Mouse (Mus musculus): Measurements from ENCODE around the gene Abcd2. TPM values are rescaled to one million over a fixed set of nuclear protein-coding genes. Genes with fewer than 3 reads are reported as not detected.

The Abcd2 gene
- polyA plus RNA-seq, 1 experiment, result 0.32 TPM

- no peak for TF ChIP-seq MAX (IDR thresholded peaks at IDR 0.05)
- no peak overlapping the region for H3K4me3 ChIP-seq (ENCODE audit: insufficient read depth, poor library complexity, severe bottlenecking)
- no peak overlapping the region for H3ac ChIP-seq (ENCODE audit: control insufficient read depth, insufficient read length, low read depth)
- no peaks in the 10 kb centered on the region for H3K79me3 ChIP-seq (ENCODE audit: low read depth)
- H3K79me2 ChIP-seq (ENCODE audit: control insufficient read depth, insufficient read depth), result no peaks in the 10 kb centered on the region
- no peaks in the 10 kb centered on the region for H3K27me3 ChIP-seq (ENCODE audit: control insufficient read depth, insufficient read depth, insufficient read length)
- H3K36me3 ChIP-seq (ENCODE audit: control insufficient read depth, insufficient read depth), result no peaks in the 10 kb centered on the region
Observed at GRCm38 (mm10) chr15:91190026-91190425, 1.6 kb downstream of the Abcd2 start.

DNA sequence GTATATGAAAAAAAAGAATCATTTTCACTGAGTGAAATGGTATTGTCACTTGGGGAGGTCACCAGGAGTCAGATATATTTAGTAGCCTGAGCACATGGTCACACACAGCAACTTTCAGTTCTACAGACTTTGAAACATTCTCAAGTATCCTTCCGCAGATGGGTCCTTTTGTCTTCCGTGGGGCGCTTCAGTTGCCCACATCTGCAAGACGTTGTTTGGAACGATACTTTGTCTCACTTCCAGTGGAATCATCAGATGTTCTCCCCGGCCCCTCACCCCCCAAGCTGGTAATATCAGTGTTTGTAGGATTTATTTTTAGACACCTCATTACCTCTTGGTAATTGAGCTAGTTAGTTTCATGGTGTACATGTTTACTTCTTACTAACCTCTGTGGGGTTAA lies 5.2 kb downstream of the Abcd2 start:
- H3K27me3 ChIP-seq (ENCODE audit: control insufficient read depth, insufficient read depth, insufficient read length), result no peaks in the 10 kb centered on the region
- H3ac ChIP-seq (ENCODE audit: control insufficient read depth, insufficient read length, low read depth), result no peak overlapping the region
- no peaks in the 10 kb centered on the region for H3K79me2 ChIP-seq (ENCODE audit: control insufficient read depth, insufficient read depth)
- TF ChIP-seq MYOG (IDR thresholded peaks at IDR 0.05; ENCODE audit: control insufficient read depth, extremely low read depth, insufficient read length) (no peak), CTCF (IDR thresholded peaks at IDR 0.05; ENCODE audit: control insufficient read depth, insufficient read depth, insufficient read length) (no peak), FOSL1 (IDR thresholded peaks at IDR 0.05; ENCODE audit: insufficient read depth, low read length, poor library complexity, severe bottlenecking) (no peak), MAX (IDR thresholded peaks at IDR 0.05) (no peak), CEBPB (IDR thresholded peaks at IDR 0.05; ENCODE audit: low read depth) (no peak), MYOD1 (IDR thresholded peaks at IDR 0.05; ENCODE audit: control insufficient read depth, insufficient read length, low read depth) (no peak), USF1 (IDR thresholded peaks at IDR 0.05; ENCODE audit: low read depth) (no peak)
- H3K36me3 ChIP-seq (ENCODE audit: control insufficient read depth, insufficient read depth), result no peaks in the 10 kb centered on the region
- no peaks in the 10 kb centered on the region for H3K79me3 ChIP-seq (ENCODE audit: low read depth)
- no peak overlapping the region for H3K4me3 ChIP-seq (ENCODE audit: insufficient read depth, poor library complexity, severe bottlenecking)

DNA sequence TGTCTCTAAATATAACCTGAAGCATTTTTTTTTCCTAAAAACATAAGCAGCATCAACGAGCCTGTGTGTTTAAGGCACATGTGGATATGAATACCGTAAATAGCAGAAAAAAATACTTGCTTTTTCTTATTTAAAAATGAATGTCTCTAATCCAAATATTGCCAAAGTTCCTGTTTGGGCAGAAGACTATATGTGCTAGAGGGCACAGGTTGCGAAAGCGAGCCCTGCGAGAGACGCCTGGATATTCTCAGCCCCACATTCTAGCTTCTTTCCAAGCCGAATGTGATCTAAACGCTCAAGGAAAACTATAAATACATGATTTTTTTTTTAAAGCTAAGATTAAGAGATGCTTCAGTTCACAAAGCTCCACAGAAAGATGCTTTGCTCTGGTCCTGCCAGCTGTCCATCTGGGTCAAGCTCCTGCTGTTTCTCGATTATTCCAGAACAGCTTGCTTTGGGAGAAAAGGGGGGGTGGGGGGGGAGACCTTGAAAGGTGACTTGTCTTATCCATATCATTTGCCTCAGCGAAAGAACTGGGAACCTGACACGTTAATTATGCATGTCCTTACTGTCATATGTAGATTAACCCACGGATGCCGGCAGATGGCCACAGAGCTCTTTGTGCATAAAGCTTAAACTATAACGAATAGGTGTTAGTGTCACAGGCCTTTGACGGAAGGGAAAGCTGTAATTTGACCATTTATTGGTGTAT lies 11.5 kb downstream of the Abcd2 start:
- Histone ChIP-seq H3ac (ENCODE audit: control insufficient read depth, insufficient read length, low read depth) (no peak overlapping the region), H3K36me3 (ENCODE audit: control insufficient read depth, insufficient read depth) (no peaks in the 10 kb centered on the region), H3K79me2 (ENCODE audit: control insufficient read depth, insufficient read depth) (no peaks in the 10 kb centered on the region), H3K79me3 (ENCODE audit: low read depth) (no peaks in the 10 kb centered on the region), H3K4me3 (ENCODE audit: insufficient read depth, poor library complexity, severe bottlenecking) (no peak overlapping the region), H3K27me3 (ENCODE audit: control insufficient read depth, insufficient read depth, insufficient read length) (no peaks in the 10 kb centered on the region)
- no peak for TF ChIP-seq MYOG (IDR thresholded peaks at IDR 0.05; ENCODE audit: control insufficient read depth, extremely low read depth, insufficient read length)
- TF ChIP-seq FOSL1 (IDR thresholded peaks at IDR 0.05; ENCODE audit: insufficient read depth, low read length, poor library complexity, severe bottlenecking), result no peak
- TF ChIP-seq USF1 (IDR thresholded peaks at IDR 0.05; ENCODE audit: low read depth), result no peak
- TF ChIP-seq CEBPB (IDR thresholded peaks at IDR 0.05; ENCODE audit: low read depth), result no peak
- TF ChIP-seq CTCF (IDR thresholded peaks at IDR 0.05; ENCODE audit: control insufficient read depth, insufficient read depth, insufficient read length), result no peak
- TF ChIP-seq MAX (IDR thresholded peaks at IDR 0.05), result no peak
- no peak for TF ChIP-seq MYOD1 (IDR thresholded peaks at IDR 0.05; ENCODE audit: control insufficient read depth, insufficient read length, low read depth)

DNA sequence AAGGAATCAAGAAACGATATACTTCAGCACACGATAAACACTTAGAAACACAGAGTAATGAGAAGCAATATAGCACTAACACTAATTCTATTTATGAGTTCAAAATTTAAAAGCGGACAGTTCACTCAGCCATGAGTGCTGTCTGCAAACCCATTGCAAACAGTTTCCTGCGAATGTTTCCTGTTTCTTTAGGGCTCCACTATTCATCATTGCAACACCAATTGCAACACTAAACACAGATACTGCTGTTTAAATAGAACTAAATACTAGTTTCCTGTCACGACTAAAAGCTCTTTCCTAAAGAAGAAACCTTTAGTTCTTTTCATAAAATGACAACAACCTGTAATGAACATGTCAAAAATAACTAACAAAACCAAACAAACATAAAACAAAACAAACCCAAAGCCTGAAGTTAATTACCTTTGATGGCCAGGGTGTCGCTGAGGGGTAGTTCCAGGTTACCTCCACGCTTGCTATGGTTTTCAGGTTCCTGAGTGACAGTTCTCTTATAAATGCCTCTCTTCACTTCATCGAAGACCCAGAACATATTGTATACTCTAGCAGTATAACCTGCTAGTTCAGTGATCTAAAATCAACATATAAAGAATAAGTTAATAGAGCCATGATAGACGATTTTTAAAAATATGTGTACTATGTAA lies 12.8 kb downstream of the Abcd2 start:
- Histone ChIP-seq H3ac (ENCODE audit: control insufficient read depth, insufficient read length, low read depth) (no peak overlapping the region), H3K27me3 (ENCODE audit: control insufficient read depth, insufficient read depth, insufficient read length) (no peaks in the 10 kb centered on the region), H3K79me3 (ENCODE audit: low read depth) (no peaks in the 10 kb centered on the region), H3K36me3 (ENCODE audit: control insufficient read depth, insufficient read depth) (no peaks in the 10 kb centered on the region), H3K79me2 (ENCODE audit: control insufficient read depth, insufficient read depth) (no peaks in the 10 kb centered on the region), H3K4me3 (ENCODE audit: insufficient read depth, poor library complexity, severe bottlenecking) (no peak overlapping the region)
- no peak for TF ChIP-seq MYOD1 (IDR thresholded peaks at IDR 0.05; ENCODE audit: control insufficient read depth, insufficient read length, low read depth)
- no peak for TF ChIP-seq USF1 (IDR thresholded peaks at IDR 0.05; ENCODE audit: low read depth)
- TF ChIP-seq CTCF (IDR thresholded peaks at IDR 0.05; ENCODE audit: control insufficient read depth, insufficient read depth, insufficient read length), result no peak
- TF ChIP-seq FOSL1 (IDR thresholded peaks at IDR 0.05; ENCODE audit: insufficient read depth, low read length, poor library complexity, severe bottlenecking), result no peak
- no peak for TF ChIP-seq MAX (IDR thresholded peaks at IDR 0.05)
- TF ChIP-seq MYOG (IDR thresholded peaks at IDR 0.05; ENCODE audit: control insufficient read depth, extremely low read depth, insufficient read length), result no peak

- TF ChIP-seq FOSL1 (IDR thresholded peaks at IDR 0.05; ENCODE audit: insufficient read depth, low read length, poor library complexity, severe bottlenecking), result no peak
- no peak for TF ChIP-seq MAX (IDR thresholded peaks at IDR 0.05)
- TF ChIP-seq CEBPB (IDR thresholded peaks at IDR 0.05; ENCODE audit: low read depth), result no peak
- no peak for TF ChIP-seq CTCF (IDR thresholded peaks at IDR 0.05; ENCODE audit: control insufficient read depth, insufficient read depth, insufficient read length)
- TF ChIP-seq MYOG (IDR thresholded peaks at IDR 0.05; ENCODE audit: control insufficient read depth, extremely low read depth, insufficient read length), result no peak
- TF ChIP-seq USF1 (IDR thresholded peaks at IDR 0.05; ENCODE audit: low read depth), result no peak
- TF ChIP-seq MYOD1 (IDR thresholded peaks at IDR 0.05; ENCODE audit: control insufficient read depth, insufficient read length, low read depth), result no peak
- H3K36me3 ChIP-seq (ENCODE audit: control insufficient read depth, insufficient read depth), result no peaks in the 10 kb centered on the region
- H3K79me2 ChIP-seq (ENCODE audit: control insufficient read depth, insufficient read depth), result no peaks in the 10 kb centered on the region
- H3K79me3 ChIP-seq (ENCODE audit: low read depth), result no peaks in the 10 kb centered on the region
- no peak overlapping the region for H3K4me3 ChIP-seq (ENCODE audit: insufficient read depth, poor library complexity, severe bottlenecking)
- no peaks in the 10 kb centered on the region for H3K27me3 ChIP-seq (ENCODE audit: control insufficient read depth, insufficient read depth, insufficient read length)
- no peak overlapping the region for H3ac ChIP-seq (ENCODE audit: control insufficient read depth, insufficient read length, low read depth)
Observed at GRCm38 (mm10) chr15:91172193-91172592, 19.4 kb downstream of the Abcd2 start.

DNA sequence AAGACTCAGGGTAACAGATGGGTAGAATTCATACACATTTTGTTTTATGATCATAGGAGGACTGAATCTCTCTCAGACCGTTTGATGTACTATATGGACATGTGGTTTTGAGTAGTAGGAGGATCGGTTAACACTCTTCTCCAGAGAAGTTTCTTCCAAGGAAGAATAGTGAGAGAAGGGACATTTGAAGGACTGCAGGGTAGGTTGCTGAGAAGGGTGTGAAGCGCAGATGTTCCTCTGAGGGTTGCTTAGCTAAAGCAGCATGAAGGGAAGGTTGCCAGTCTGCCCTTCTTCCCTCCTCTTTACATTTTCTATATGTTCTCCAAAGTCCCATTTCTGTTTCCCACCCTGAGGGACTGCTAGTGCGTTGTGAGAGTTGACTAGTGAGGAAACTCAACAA lies 20.3 kb downstream of the Abcd2 start:
- Histone ChIP-seq H3K79me2 (ENCODE audit: control insufficient read depth, insufficient read depth) (no peaks in the 10 kb centered on the region), H3K27me3 (ENCODE audit: control insufficient read depth, insufficient read depth, insufficient read length) (no peaks in the 10 kb centered on the region), H3ac (ENCODE audit: control insufficient read depth, insufficient read length, low read depth) (no peak overlapping the region), H3K79me3 (ENCODE audit: low read depth) (no peaks in the 10 kb centered on the region), H3K36me3 (ENCODE audit: control insufficient read depth, insufficient read depth) (no peaks in the 10 kb centered on the region), H3K4me3 (ENCODE audit: insufficient read depth, poor library complexity, severe bottlenecking) (no peak overlapping the region)
- no peak for TF ChIP-seq MYOG (IDR thresholded peaks at IDR 0.05; ENCODE audit: control insufficient read depth, extremely low read depth, insufficient read length)
- no peak for TF ChIP-seq MAX (IDR thresholded peaks at IDR 0.05)
- TF ChIP-seq FOSL1 (IDR thresholded peaks at IDR 0.05; ENCODE audit: insufficient read depth, low read length, poor library complexity, severe bottlenecking), result no peak
- TF ChIP-seq MYOD1 (IDR thresholded peaks at IDR 0.05; ENCODE audit: control insufficient read depth, insufficient read length, low read depth), result no peak
- no peak for TF ChIP-seq CTCF (IDR thresholded peaks at IDR 0.05; ENCODE audit: control insufficient read depth, insufficient read depth, insufficient read length)
- no peak for TF ChIP-seq USF1 (IDR thresholded peaks at IDR 0.05; ENCODE audit: low read depth)
- TF ChIP-seq CEBPB (IDR thresholded peaks at IDR 0.05; ENCODE audit: low read depth), result no peak

Measured in C2C12 (cell line).